Mouse (Mus musculus) macrophage (primary cell): ENCODE measurements around the gene Olfr1130. TPM values are rescaled to one million over a fixed set of nuclear protein-coding genes. Genes with fewer than 3 reads are reported as not detected.
"Not testable (repeated sequence)": the region's sequence is repeated elsewhere in the genome, so short reads cannot be mapped to it uniquely, and the experiment has no call there.

Source experiments
- H3K27ac ChIP-seq: fragments of 350-480 bp; formaldehyde crosslinking; 2 replicates; pipeline ENCODE4 v1.9.0; 2021
- H3K36me3 ChIP-seq: fragments of 350-480 bp; formaldehyde crosslinking; 2 replicates; pipeline ENCODE4 v1.9.0; 2021; ENCODE audit errors: inconsistent target
- H3K4me3 ChIP-seq: fragments of 350-480 bp; formaldehyde crosslinking; 2 replicates; pipeline ENCODE4 v1.9.0; 2021; ENCODE audit errors: inconsistent target
- H3K79me2 ChIP-seq: fragments of 350-480 bp; formaldehyde crosslinking; 2 replicates; pipeline ENCODE4 v1.9.0; 2021; ENCODE audit errors: inconsistent target
- WGBS: methylation state at CpG from one replicate; pipeline ENCODE4 v1.1.7; 2026; ENCODE audit warnings: inconsistent platforms; ENCODE audit not compliant: missing documents; 5-methylcytosine and 5-hydroxymethylcytosine counted together
- polyA plus RNA-seq: library from polyadenylated mRNA; stranded (reverse); fragments of 250-400 nt; gene quantifications from 3 replicates; pipeline ENCODE4 v1.2.4, GENCODE M21; 2018; ENCODE audit warnings: inconsistent platforms
- total RNA-seq, 78 experiments: library from RNA; depleted of rRNA; stranded (reverse); fragments of 250-400 nt; gene quantifications; 1 replicate in 9 of 78; 2 replicates in 24 of 78; 3 replicates in 43 of 78; 4 replicates in 2 of 78; pipeline ENCODE4 v1.2.4; 2018; ENCODE audit warnings: inconsistent platforms in 56 of 78

Gene Olfr1130
- not detected for total RNA-seq (2018; cell fraction: chromatin; rRNA removed)
- total RNA-seq (2018; cell fraction: cytosol; rRNA removed) = not detected
- not detected for total RNA-seq (2018; cell fraction: nucleus; rRNA removed)
- polyA plus RNA-seq = not detected in 3 replicates

DNA sequence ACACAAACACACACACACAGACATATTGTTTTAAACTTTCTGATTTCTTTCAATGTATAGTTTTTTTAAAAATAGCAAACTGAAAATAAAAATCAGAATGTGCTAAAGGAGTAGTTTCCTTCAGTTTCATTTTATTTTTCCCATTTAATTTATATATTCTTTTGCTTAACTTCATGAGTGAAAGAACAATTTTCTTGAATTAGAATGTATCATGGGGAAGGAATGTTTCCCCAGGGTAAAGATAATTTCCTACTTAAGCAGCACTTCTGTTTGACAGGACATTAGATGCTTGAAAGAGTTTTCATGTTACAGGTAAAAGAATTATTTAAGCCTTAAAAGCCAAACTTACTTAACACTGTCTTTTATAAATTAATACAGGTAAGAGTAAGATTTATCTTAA, at the start of gene Olfr1130:
Olfr1130 (plus strand) TSS at position 301 of the 400 bp plus-strand sequence.
- H3K36me3 ChIP-seq, H3K27ac ChIP-seq, H3K79me2 ChIP-seq, H3K4me3 ChIP-seq: not testable (repeated sequence)

DNA sequence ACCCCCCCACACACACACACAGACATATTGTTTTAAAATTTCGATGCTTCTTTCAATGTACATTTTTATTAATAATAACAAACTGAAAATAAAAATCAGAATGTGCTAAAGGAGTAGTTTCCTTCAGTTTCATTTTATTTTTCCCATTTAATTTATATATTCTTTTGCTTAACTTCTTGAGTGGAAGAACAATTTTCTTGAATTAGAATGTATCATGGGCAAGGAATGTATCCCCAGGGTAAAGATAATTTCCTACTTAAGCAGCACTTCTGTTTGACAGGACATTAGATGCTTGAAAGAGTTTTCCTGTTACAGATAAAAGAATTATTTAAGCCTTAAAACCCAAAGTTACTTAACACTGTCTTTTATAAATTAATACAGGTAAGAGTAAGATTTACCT, 32.4 kb upstream of the Olfr1130 start, which contains the start of gene Olfr1129:
Olfr1129 (plus strand) TSS at position 301 of the 400 bp plus-strand sequence.
- not testable (repeated sequence) for H3K27ac ChIP-seq, H3K79me2 ChIP-seq, H3K36me3 ChIP-seq, H3K4me3 ChIP-seq
- 50% methylated on average over 1 of the region's 1 CpGs for WGBS

DNA sequence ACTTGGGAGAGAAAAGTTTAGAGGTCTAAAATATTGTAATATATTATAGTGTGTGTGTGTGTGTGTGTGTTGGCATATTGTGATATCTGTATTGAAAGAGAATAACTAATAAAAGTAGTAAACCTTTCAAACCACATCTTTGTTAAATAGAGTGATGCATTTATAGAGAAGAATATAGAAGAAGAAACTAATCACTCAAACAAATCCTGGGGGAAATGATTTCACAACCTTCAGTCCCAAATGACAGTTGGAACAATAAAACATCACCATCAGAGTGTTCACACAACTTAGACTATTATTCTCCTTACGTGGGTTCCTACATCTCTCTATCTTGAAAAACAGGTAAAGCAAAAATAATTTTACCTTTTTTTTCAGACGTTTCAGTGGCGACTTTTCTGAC, 20.8 kb downstream of the Olfr1130 start, which contains the start of gene Olfr1131:
Olfr1131 (plus strand) TSS at position 301 of the 400 bp plus-strand sequence.
- H3K79me2 ChIP-seq = no peaks in the 10 kb centered on the region

DNA sequence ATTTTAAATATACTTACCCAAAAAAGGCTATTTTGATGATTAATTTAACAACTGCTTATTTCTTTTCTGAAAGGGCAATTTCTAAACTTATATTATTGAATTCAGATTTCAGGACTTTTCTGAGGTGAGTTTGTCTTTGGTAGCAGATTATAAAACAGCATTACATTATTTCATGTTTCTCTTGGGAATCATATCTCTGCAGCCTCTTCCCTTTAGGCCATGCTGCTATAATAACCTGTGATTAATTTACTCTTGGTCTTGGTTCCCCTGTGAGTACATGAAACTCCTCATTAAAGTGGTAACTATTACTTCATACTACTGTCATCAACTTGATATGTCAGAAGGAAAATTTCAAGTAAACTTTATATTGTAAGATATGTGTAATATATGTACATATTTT, 31.4 kb downstream of the Olfr1130 start, which contains the start of gene Olfr1132:
Olfr1132 (minus strand) TSS at position 101 of the 400 bp plus-strand sequence.
- Histone ChIP-seq H3K27ac (no peak within 1 kb of the TSS), H3K4me3 (no peak within 1 kb of the TSS), H3K79me2 (no peaks in the 10 kb centered on the region), H3K36me3 (no peaks in the 10 kb centered on the region)

More for the DNA sequence above, 20.8 kb downstream of the Olfr1130 start, which contains the start of gene Olfr1131:
- Histone ChIP-seq H3K36me3 (no peaks in the 10 kb centered on the region), H3K4me3 (no peak within 1 kb of the TSS), H3K27ac (no peak within 1 kb of the TSS)
- 67% methylated on average over 3 of the region's 3 CpGs for WGBS

DNA sequence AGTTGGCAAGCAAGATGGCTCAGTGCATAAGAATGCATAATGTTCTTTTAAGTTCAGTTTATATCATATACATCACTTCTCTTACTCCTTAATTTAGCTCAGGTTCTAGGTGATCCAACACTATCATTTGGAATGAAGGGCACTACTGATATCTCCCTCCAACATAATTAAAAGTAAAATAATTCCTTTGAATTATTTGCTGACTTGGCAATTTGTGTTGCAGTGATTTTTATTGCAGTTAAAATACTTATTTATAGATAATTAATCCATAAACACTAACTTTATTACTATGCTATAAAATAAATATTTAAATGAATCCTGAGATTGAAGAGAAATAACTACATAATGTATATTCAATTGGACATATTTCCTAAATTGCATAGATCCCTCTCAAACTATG, 36.4 kb downstream of the Olfr1130 start:
- H3K36me3 ChIP-seq = no peaks in the 10 kb centered on the region
- no peaks in the 10 kb centered on the region for H3K79me2 ChIP-seq
- H3K4me3 ChIP-seq = no peak overlapping the region
- H3K27ac ChIP-seq = no peak overlapping the region

DNA sequence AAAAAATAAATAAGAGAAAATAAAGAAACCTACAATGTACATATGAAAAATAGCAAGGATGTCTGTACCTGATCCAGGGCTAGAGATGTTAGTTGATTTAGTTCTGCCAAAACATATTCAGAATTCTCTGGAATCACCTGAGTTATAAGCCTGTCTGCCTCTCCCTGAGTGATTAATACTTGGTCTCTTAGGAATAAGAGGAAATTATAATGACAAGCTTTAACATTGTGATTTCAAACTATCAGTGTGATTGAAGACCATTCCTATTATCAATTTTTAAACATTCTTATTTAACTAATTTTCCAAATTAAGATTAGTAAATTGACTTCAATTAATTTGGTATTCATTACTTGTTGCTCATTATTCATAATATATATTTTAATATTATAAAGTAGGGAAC, 41.3 kb downstream of the Olfr1130 start, which contains the start of gene Olfr1133:
Olfr1133 (minus strand) TSS at position 101 of the 400 bp plus-strand sequence.
- no peaks in the 10 kb centered on the region for H3K36me3 ChIP-seq
- no peaks in the 10 kb centered on the region for H3K79me2 ChIP-seq
- H3K27ac ChIP-seq = no peak within 1 kb of the TSS
- H3K4me3 ChIP-seq = no peak within 1 kb of the TSS

DNA sequence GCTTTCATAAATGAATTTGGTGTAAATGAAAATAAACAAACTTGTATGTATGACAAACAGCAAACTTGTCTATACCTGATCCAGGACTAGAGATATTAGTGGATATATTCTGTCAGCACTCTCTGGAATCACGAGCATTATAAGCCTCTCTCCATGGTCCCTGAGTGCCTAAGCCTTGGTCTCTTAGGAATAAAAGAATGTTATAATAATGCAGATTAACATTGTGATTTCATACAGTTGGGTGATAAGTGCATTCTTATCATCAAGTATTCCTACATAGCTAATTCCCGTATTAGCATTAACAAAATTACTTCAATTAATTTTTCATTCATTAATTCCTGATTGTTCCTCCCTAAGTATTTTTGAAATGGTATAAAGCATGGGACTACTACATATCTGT, 52.3 kb downstream of the Olfr1130 start, which contains the start of gene Olfr1134:
Olfr1134 (minus strand) TSS at position 101 of the 400 bp plus-strand sequence.
- H3K27ac ChIP-seq = no peak within 1 kb of the TSS
- 92% methylated on average over 2 of the region's 2 CpGs for WGBS
- no peaks in the 10 kb centered on the region for H3K79me2 ChIP-seq
- H3K4me3 ChIP-seq = no peak within 1 kb of the TSS
- H3K36me3 ChIP-seq = no peaks in the 10 kb centered on the region

Other genes starting within 250 kb of the Olfr1130 start
- gene Olfr1121, start 236.3 kb upstream of the Olfr1130 start, polyA plus RNA-seq = not detected in 3 replicates
- gene Olfr1122, start 220.4 kb upstream of the Olfr1130 start, polyA plus RNA-seq = not detected in 3 replicates
- not detected in 3 replicates for gene Olfr1123, start 189.6 kb upstream of the Olfr1130 start, polyA plus RNA-seq
- not detected in 3 replicates for gene Olfr1124, start 175.9 kb upstream of the Olfr1130 start, polyA plus RNA-seq
- not detected in 3 replicates for gene Olfr1126, start 152.2 kb upstream of the Olfr1130 start, polyA plus RNA-seq
- not detected in 3 replicates for gene Pramel7, start 109.1 kb upstream of the Olfr1130 start, polyA plus RNA-seq
- gene Pramel6, start 99.6 kb upstream of the Olfr1130 start, polyA plus RNA-seq = not detected in 3 replicates
- not detected in 3 replicates for gene Olfr153, start 74.4 kb upstream of the Olfr1130 start, polyA plus RNA-seq
- gene Olfr1128, start 60.7 kb upstream of the Olfr1130 start, polyA plus RNA-seq = not detected in 3 replicates
- not detected in 3 replicates for gene Olfr1129, start 32.3 kb upstream of the Olfr1130 start, polyA plus RNA-seq
- gene Olfr1131, start 20.9 kb downstream of the Olfr1130 start, polyA plus RNA-seq = not detected in 3 replicates
- not detected in 3 replicates for gene Olfr1132, start 31.3 kb downstream of the Olfr1130 start, polyA plus RNA-seq
- gene Olfr1133, start 41.2 kb downstream of the Olfr1130 start, polyA plus RNA-seq = not detected in 3 replicates
- not detected in 3 replicates for gene Olfr1134, start 52.2 kb downstream of the Olfr1130 start, polyA plus RNA-seq
- gene Olfr1135, start 67.5 kb downstream of the Olfr1130 start, polyA plus RNA-seq = not detected in 3 replicates
- not detected in 3 replicates for gene Olfr1136, start 87.7 kb downstream of the Olfr1130 start, polyA plus RNA-seq
- gene Olfr1137, start 107.0 kb downstream of the Olfr1130 start, polyA plus RNA-seq = not detected in 3 replicates
- gene Olfr1138, start 133.8 kb downstream of the Olfr1130 start, polyA plus RNA-seq = not detected in 3 replicates
- not detected in 3 replicates for gene Olfr1140, start 137.5 kb downstream of the Olfr1130 start, polyA plus RNA-seq
- gene Olfr1141, start 147.8 kb downstream of the Olfr1130 start, polyA plus RNA-seq = not detected in 3 replicates
- not detected in 3 replicates for gene Olfr152, start 173.3 kb downstream of the Olfr1130 start, polyA plus RNA-seq
- not detected in 3 replicates for gene Olfr1143, start 194.4 kb downstream of the Olfr1130 start, polyA plus RNA-seq
- not detected in 3 replicates for gene Olfr1145, start 203.6 kb downstream of the Olfr1130 start, polyA plus RNA-seq
- gene Olfr1148, start 224.3 kb downstream of the Olfr1130 start, polyA plus RNA-seq = not detected in 3 replicates
- gene Olfr1150-ps1, start 237.8 kb downstream of the Olfr1130 start, polyA plus RNA-seq = not detected in 3 replicates
- gene Olfr1151, start 249.7 kb downstream of the Olfr1130 start, polyA plus RNA-seq = not detected in 3 replicates